Mouse (Mus musculus) right cerebral cortex, postnatal 10 days (tissue): ENCODE measurements around the gene Gm10053.

Experiments used
- DNase-seq, 2 experiments: peaks; one replicate each; pipeline ENCODE4 v3.0.0; 2021; ENCODE audit warnings: low spot score in 2 of 2

Gm10053 gene

DNA sequence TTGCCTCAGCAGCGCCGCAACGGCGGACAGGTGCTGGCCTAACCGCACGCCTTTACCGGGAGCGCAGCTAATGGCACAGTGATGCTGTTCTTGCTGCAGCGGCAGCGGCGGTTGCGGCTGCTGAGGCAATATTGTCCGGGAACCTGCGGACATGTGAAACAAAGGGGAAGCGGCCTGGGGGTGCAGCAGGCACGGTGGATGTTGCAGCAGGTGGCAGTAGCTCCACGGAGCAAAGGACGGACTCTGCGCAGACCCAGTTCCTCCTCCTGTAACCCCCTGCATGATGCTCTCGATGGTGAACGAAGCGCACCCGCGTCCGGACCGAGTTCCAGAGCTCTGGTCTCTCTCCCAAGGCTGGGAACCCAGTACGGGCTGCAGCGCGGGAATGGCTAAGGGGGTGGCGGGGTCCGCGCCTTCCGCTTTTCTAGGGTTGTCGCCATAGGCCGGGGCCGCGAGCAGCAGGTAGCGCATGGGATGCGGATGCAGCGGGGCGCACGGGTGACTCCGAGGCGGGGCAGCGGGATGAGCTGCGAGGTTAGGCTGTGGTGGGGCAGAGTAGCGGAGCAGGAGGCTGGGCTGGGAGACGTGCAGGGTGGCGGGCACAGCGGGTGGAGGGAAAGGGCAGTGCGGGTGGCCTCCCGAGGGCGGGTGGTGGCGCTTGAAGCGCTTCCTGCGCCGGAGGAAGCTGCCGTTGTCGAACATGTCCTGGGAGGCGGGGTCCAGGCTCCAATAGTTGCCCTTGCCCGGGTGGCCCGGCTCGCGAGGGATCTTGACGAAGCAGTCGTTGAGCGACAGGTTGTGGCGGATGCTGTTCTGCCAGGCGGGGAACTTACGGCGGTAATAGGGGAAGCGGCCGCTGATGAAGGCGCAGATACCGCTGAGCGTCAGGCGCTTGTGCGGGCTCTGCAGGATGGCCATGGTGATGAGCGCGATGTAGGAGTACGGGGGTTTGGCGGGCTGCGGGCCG lies 24.4 kb downstream of the Gm10053 start:
- no peak for DNase-seq

GRCm38 (mm10) chr19:24900581-24901220 lies 25.2 kb downstream of the Gm10053 start, which contains the start of gene Foxd4:
Gene Foxd4, minus strand, starts transcription at chr19:24901197.
- no peak for DNase-seq

DNA sequence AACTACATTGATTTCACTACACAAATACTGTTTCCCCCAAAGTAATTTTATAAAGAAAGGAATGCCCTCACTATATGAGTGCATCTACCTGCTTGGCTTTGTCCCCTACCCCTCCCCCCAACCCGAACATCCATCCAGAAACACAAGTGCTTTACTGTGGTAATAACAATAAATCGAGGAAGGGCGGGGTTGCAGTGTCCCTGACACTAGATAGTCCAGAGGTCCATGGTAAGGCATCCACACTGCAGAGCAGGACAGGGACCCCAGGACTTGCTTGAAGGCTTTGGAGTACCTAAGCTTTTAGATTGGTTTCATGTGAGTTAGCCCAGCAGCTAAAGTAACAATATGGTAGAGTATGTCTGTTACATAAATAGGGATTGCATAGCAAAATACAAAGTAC lies 26.2 kb downstream of the Gm10053 start:
- no peak for DNase-seq

DNA sequence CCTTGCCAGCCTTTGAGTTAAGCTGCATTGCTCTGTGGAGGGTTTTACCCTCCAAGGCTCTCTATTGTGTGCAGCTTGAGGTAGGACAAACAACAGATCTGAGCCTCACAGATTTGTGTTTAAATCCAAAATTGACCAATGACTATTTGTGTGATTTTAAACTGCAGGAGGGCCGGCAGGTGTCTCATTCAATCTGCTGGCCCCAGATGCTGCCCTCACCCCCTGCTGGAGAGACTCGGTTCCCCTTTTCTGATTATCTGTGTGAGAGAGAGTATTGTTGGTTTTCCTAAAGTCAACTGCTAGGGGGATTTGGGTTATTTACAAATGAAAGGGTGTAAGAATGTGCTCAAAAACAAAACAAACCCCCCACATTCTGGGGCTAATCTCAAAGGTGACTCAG lies 26.8 kb downstream of the Gm10053 start:
- no peak for DNase-seq

DNA sequence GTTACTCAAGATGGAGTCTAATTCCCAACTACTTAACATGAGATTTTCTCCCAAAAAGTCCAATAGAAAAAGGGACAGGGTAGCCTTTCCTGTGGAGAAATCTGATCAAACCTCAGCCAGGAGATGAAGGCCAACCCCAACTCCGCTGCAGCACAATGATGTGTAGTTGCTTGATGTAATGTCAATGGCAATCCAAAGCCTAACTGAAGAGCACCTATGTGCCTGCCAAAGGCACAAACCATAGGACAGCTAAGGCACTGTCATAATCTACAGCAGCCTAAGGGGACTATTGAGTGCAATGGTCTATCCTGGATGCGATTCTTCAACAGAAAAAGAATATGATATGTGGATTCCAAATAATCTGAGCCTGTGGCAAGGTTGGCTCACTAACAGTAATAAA lies 27.3 kb downstream of the Gm10053 start:
- no peak for DNase-seq

- DNase-seq = no peak
These were observed 32.2 kb downstream of the Gm10053 start for GRCm38 (mm10) chr19:24907655-24908054.

DNA sequence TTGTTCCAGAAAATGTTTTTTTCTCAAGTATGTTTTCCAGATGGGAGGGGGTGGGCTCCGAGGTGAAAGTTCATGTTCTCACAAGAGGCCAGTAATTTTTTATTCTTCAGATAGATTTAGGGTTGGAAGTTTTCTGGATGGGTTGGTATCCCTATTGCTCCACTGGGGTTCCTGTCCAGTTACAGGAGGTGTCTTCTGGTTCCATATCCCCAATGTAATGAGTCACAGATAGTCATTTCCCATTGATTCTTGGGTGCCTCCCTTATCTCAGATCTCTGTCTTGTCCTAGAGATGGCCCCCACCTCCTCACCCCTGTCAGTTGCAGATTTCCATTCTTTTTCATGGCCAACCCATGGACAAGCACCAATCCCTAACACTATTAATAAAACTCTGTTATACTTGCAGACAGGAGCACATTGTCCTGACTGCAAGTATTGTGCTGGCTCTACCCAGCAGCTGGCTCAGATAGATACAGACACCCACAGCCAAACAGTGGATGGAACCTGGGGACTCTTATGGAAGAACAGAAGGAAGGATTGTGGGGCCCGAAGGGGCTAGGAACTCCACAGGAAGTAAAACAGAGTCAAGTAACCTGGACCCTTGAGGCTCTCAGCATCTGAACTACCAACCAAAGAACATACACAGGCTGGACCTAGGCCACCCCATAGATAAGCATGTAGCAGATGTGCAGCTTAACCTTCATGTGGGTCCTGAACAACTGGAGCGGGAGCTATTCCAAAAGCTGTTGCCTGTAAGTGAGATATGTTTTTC lies 33.1 kb downstream of the Gm10053 start:
- DNase-seq = no peak

DNA sequence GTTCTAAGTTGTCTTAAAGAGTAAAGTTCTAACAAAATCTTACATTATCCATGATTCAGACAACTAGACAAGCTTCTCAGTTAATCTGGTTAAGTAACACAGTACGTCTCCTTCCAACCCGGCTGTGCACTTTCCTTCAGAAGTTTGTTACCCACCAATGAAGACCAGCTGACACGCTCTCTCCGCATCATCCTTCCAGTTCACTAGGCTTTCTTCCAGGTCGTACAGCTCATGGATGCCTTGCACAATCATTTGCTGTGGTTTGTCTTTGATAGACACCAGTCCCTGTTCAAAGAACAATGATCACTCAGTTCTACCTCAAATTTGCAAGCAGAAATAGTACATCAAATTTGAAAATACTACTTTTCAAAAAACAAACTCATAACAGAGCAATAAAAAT lies 45.4 kb downstream of the Gm10053 start:
- no peak for DNase-seq
